Mouse (Mus musculus) cortical plate, adult 2 months (tissue): Measurements from ENCODE around the gene Sag.

Experiments
- CTCF ChIP-seq: fragments of 200-500 bp; IDR thresholded peaks from 2 replicates; pipeline ENCODE4 v1.5.1; 2011; ENCODE audit warnings: mild to moderate bottlenecking, control low read depth, low read length; ENCODE audit not compliant: insufficient read depth; ENCODE audit errors: extremely low read depth
- POLR2A ChIP-seq: fragments of 200-500 bp; IDR thresholded peaks from 2 replicates; pipeline ENCODE4 v1.6.1; 2011; ENCODE audit warnings: mild to moderate bottlenecking, low read length, control low read depth; ENCODE audit not compliant: insufficient read depth; ENCODE audit errors: extremely low read depth

DNA sequence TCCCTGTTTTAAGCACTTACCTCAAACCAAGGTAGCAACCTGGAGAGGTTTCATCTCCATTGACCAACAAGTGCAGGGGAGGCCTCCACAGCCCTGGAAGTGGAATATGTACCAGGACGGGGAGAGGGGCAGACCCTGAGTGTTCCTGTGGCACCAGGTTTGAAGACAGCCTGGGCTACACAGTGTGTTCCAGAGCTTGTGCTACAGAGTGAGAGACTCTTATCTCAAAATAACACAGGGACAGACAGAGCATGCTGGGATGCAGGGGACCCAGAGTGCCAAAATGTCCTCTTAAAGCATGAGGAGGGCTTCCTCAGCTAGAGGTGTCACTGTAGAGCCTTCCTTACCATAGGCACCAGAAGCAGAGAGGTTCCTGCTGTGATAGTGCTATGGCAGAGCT is 4.3 kb downstream of the Sag start:
- TF ChIP-seq POLR2A = no peak
- TF ChIP-seq CTCF = no peak
